Mouse (Mus musculus) kidney, adult 11 months (tissue): ENCODE data around the gene Sema4b.
A peak's percentile ranks its signal among the peaks of the same experiment; 100 is the strongest.

Experiments
- DNase-seq: peaks from one replicate; pipeline ENCODE4 v3.0.0; 2022

Sema4b gene

DNA sequence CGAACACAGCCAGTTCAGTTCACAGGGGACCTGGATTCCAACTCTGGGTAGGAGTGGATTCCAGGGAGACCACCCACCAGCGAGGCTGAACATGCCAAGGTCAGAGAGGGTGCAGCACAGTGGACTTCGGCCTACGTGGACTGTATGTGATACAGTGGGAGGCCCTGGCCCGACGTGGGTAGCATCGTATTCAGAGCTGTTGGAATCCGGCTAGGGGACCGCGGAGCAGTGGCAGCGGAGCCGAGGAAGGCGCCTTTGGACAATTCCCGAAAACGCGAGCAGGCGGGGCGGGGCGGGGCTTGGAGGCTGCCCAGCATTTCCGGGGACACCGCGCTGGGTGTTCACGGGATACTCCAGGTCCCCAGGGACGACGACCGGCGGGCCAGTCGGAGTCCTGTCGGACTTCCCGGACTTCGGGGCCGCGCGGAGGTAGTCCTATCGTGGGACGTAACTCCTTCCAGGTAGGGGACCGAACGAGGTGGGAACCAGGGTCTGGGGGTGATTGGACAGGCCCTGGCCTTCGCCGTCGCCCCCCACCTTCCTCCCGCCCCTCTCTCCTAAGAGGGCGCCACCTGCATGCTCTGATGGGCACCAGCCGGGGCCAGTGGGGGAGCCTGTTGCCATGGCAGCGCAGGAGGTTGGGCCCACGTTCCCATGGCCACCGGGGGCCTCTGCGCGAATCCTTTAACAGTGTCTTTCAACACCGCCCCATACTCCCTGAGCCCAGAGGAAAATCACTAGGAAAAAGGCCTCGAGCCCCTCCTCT, at the start of gene Sema4b:
Sema4b (plus strand) TSS at position 311 of the 766 bp plus-strand sequence.
- DNase-seq, result peak; percentile 96

GRCm38 (mm10) chr7:80138375-80138774, 48.3 kb upstream of the Sema4b start:
- DNase-seq, result no peak

- peak; percentile 60 for DNase-seq
Measured at GRCm38 (mm10) chr7:80140815-80141214, 45.8 kb upstream of the Sema4b start.

- DNase-seq, result no peak
Measured at GRCm38 (mm10) chr7:80143331-80144273, 43.0 kb upstream of the Sema4b start.

GRCm38 (mm10) chr7:80144695-80145094, 41.9 kb upstream of the Sema4b start:
- no peak for DNase-seq

GRCm38 (mm10) chr7:80146077-80146476, 40.6 kb upstream of the Sema4b start:
- DNase-seq, result no peak

- no peak for DNase-seq
Measured at GRCm38 (mm10) chr7:80149356-80149755, 37.3 kb upstream of the Sema4b start.

- DNase-seq, result no peak
Measured at GRCm38 (mm10) chr7:80152152-80152551, 34.5 kb upstream of the Sema4b start.

DNA sequence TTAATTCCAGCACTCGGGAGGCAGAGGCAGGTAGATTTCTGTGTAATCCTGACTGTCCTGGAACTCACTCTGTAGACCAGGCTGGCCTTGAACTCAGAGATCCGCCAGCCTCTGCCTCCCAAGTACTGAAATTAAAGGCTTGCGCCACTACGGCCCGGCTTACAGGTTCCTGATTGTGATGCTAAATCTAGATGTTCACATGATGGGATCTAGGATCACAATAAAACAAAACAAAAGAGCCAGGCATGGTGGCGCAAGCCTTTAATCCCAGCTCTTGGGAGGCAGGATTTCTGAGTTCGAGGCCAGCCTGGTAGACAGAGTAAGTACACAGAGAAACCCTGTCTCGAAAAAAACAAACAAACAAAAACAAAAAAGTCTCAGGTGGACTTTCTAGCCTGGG, 33.9 kb upstream of the Sema4b start:
- DNase-seq, result no peak

GRCm38 (mm10) chr7:80154689-80155088, 32.0 kb upstream of the Sema4b start:
- no peak for DNase-seq

DNA sequence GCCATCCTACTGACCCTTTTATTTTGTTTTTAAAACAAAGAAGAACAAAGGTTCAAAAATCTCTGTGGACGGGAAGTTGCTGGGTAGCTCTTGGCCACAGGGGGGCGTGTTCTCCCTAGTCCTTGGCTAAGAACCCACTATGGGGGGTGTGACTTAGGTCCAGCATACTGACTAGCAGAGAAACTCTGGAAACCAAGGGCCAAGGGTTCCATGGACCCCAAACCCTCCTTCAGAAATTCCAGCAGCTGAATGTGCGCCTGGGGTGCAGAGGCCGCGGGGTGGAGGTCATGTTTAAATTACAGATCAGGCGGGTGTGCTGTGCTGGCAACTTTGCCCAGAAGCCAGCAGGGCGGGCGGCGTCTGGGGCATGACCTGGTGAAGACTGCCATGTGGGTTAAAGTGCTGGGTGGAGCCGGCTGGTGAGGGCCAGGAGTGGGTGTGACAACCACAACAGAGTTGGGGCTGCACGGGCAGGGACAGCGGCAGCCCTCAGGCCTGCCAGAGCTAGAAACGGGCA, 29.9 kb upstream of the Sema4b start:
- peak; percentile 81 for DNase-seq

DNA sequence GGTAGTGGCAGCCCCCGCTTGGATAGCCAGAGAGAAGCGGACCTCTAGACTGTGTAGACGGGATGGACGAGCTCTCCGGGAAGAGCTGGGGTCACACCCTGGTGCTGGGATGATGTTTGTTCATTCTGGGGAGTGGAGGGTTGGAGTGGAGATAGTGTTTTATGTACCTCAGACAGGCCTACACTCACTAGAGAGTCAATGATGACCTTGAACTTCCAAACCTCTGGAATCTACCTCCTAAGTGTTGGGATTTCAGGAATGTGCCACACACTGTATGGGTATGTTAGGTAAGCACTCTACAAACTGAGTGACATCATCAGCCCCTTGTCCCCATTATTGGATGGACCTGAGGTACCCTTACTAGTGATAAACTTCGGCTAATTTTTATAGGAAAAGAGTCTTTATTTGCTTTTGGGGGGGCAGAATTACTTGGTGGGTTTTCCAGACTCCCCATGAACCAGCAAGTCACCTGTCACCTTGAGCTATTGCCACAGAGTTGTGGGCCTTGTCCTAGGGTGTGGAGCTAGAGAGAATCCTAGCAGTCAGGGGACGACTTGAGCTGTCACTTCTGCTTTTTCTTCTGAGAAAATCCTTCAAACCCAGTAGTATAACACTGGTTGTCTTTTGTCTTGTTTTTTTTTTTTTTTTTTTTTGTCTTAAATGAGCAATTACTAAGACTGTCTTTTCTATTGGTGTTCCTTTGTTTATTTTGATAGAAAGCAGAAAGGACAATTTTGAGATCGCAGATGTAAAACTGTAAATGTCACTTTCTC, 28.0 kb upstream of the Sema4b start:
- no peak for DNase-seq

GRCm38 (mm10) chr7:80160293-80160944, 26.2 kb upstream of the Sema4b start:
- DNase-seq, result peak; percentile 83

DNA sequence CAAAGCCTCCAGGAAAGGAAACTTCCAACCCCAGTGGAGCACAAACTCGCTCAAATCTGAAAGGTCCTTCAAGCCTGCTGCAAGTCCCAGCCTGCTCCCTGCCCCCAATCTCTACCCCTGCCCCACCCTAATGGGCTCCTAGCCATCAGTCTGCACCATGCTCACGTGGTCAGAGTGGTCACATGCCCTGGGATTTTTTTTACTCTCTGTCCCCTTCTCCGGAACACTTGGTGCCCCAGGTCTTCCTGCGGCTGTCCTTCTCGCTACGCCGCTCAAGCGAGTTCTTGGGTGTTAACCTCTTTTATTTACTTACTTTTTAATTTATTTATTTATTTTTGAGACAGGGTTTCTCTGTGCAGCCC, 25.7 kb upstream of the Sema4b start:
- peak; percentile 95 for DNase-seq

- no peak for DNase-seq
Measured at GRCm38 (mm10) chr7:80165432-80165831, 21.2 kb upstream of the Sema4b start.

- DNase-seq, result peak; percentile 83
Measured at GRCm38 (mm10) chr7:80166740-80167139, 19.9 kb upstream of the Sema4b start.

DNA sequence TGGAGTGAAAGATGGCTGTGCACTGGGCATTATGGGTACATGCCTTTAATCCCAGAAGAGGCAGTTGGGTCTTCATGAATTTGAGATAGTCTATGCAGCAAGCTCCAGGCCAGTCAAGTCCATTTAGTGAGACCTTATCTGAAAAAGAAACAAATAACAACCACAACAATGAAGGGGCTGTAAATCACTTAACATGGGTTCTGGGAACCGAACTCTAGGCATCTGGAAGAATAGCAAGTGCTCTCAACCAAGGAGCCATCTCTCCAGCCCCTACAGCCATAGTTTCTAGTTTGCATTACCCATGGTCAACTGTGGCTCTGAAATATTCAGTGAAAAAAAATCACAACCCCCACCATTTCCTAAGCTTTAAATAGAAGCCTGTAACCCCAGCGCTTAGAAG, 16.8 kb upstream of the Sema4b start:
- DNase-seq, result no peak

DNA sequence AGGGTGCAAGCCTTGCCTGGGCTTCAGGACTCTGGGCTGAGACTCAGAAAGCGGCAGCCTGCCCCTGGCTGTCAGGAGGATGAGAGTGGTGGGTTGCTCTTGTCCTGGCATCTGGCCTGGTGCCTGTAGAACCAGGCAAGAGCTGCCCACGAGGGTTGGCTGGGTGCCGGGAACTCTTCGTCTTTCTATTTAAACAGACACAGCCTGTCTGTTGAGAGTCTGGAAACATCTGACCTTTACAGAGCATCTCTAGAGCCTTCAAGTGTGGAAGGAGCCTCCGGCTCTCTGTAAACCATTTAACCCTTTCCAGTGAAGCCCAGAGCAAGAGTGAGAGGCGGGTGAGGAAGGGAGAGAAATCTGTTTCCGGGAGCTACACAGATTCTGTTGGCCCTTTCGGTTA, 15.3 kb upstream of the Sema4b start:
- DNase-seq, result no peak

- no peak for DNase-seq
Measured at GRCm38 (mm10) chr7:80172069-80172956, 14.3 kb upstream of the Sema4b start.

DNA sequence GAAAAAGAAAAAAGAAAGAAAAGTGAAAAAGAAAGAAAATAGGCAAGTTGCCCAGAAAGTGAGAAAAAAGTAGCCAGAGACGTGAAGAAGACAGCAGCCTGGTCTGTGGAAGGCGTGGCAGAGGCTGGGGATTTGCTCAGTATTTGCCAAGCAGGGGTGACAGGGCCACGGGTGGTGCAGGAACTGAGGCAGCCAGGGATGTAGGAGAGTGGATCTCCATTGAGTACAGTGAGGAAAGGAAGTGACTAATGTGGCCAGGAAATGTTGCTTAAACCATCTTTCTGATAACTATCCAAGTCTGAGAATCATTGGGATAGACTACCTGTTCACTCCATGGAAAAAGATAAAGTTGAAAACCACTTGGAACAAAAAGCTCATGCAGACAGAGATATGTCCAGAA, 10.5 kb upstream of the Sema4b start:
- no peak for DNase-seq

- DNase-seq, result no peak
Measured at GRCm38 (mm10) chr7:80177438-80177837, 9.2 kb upstream of the Sema4b start.
